Mouse (Mus musculus) stomach, embryonic 14.5 days (tissue): ENCODE measurements around the gene Gpc3. TPM values are rescaled to one million over a fixed set of nuclear protein-coding genes. Genes with fewer than 3 reads are reported as not detected.

Experiments
- ATAC-seq: fragments of 200-750 bp; cut with Nextera tagmentation; 2 replicates; pipeline ENCODE4 v1.8.0; 2017; ENCODE audit warnings: low read depth, moderate TSS enrichment; ENCODE audit not compliant: insufficient number of reproducible peaks, insufficient read depth, low FRiP score
- H3K27ac ChIP-seq: fragments of 300-500 bp; sonication (generic); 2 replicates; pipeline ENCODE4 v1.5.1; 2014; ENCODE audit warnings: mild to moderate bottlenecking, low read length, moderate library complexity, mixed read lengths
- H3K27me3 ChIP-seq: fragments of 300-500 bp; sonication (generic); 2 replicates; pipeline ENCODE4 v1.6.1; 2014; ENCODE audit warnings: low read length, control low read depth, mixed read lengths; ENCODE audit not compliant: control insufficient read depth, insufficient read depth
- H3K36me3 ChIP-seq: fragments of 300-500 bp; sonication (generic); 2 replicates; pipeline ENCODE4 v1.6.1; 2014; ENCODE audit warnings: mild to moderate bottlenecking, control low read depth, low read length, moderate library complexity, mixed read lengths; ENCODE audit not compliant: control insufficient read depth, insufficient read depth
- H3K4me1 ChIP-seq: fragments of 300-500 bp; sonication (generic); 2 replicates; pipeline ENCODE4 v1.6.1; 2014; ENCODE audit warnings: low read length, control low read depth, mixed read lengths; ENCODE audit not compliant: control insufficient read depth, insufficient read depth
- H3K4me2 ChIP-seq: fragments of 300-500 bp; sonication (generic); replicated peaks from 2 replicates; pipeline ENCODE4 v1.6.1; 2014; ENCODE audit warnings: low read depth, low read length, control low read depth
- H3K4me3 ChIP-seq: fragments of 300-500 bp; sonication (generic); 2 replicates; pipeline ENCODE4 v1.5.1; 2014; ENCODE audit warnings: low read depth, low read length, control low read depth
- H3K9ac ChIP-seq: fragments of 300-500 bp; sonication (generic); replicated peaks from 2 replicates; pipeline ENCODE4 v1.6.1; 2014; ENCODE audit warnings: low read depth, mild to moderate bottlenecking, control low read depth, low read length, moderate library complexity, mixed read lengths
- H3K9me3 ChIP-seq: fragments of 300-500 bp; sonication (generic); 2 replicates; pipeline ENCODE4 v1.6.1; 2016; ENCODE audit warnings: low read depth, low read length, control low read depth; ENCODE audit not compliant: control insufficient read depth
- WGBS: fragments of 180-500 bp; shearing (Covaris S2); extraction: QIAGEN DNeasy Blood & Tissue Kit; methylation state at CpG from one replicate; pipeline ENCODE4 v1.1.7; 2014; 5-methylcytosine and 5-hydroxymethylcytosine counted together
- polyA plus RNA-seq: library from polyadenylated mRNA; unstranded; fragments of >200 nt; fragmentation: Nextera tagmentation; extraction: Ambion mirVana; gene quantifications from 2 replicates; pipeline ENCODE4 v1.2.1, GENCODE M21; 2014

The Gpc3 gene
- polyA plus RNA-seq, result 750 and 808 TPM in 2 replicates

DNA sequence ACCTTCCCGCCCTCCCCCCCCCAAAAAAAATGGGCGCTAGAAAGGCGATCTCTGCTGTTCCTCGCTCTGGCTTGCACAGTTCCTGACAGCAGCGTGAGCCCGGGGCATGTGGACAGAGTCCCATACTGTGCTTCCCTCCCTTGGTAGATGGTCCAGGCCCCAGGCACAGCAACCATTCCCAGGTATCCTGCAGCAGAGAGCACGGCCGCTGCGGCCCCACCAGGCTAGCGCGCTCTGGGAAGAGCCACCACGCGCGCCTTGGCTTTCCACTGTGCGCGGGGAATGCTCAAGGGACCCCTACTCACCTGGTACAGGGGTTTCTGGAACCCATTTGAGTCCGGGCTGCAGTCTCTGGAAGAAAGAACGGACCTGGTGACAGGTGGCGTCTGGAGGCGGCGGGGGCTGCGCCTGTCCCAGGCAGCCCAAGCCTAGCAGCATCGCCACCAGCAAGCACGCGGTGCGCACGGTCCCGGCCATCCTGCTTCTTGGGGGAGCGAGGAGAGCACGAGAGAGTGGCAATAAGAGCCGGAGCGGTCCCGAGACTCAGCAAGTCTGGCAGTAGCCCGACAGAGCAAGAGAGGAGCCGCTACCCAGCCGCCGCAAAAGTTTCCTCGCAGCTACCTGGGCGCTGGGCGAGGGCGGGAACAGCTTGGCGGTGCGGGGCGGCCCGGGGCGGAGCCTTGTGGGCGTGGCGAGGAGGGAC is at the start of gene Gpc3:
Gene Gpc3 (minus strand): TSS at position 623 of the 703 bp plus-strand sequence.
- no peaks in the 10 kb centered on the region for H3K27me3 ChIP-seq
- peak; percentile 93 for ATAC-seq
- peak within 1 kb of the TSS; percentile 47 for H3K4me2 ChIP-seq
- peak within 1 kb of the TSS; percentile 57 for H3K9ac ChIP-seq
- H3K27ac ChIP-seq, result peak within 1 kb of the TSS; percentile 85
- H3K4me3 ChIP-seq, result peak within 1 kb of the TSS; percentile 56
- H3K9me3 ChIP-seq, result no peaks in the 10 kb centered on the region
- 24% methylated on average over 47 of the region's 48 CpGs for WGBS
- 0 out of 2 replicates have a peak, but pooled peaks cover 2% of the 10 kb centered on the region for H3K4me1 ChIP-seq
- H3K36me3 ChIP-seq, result no peaks in the 10 kb centered on the region

DNA sequence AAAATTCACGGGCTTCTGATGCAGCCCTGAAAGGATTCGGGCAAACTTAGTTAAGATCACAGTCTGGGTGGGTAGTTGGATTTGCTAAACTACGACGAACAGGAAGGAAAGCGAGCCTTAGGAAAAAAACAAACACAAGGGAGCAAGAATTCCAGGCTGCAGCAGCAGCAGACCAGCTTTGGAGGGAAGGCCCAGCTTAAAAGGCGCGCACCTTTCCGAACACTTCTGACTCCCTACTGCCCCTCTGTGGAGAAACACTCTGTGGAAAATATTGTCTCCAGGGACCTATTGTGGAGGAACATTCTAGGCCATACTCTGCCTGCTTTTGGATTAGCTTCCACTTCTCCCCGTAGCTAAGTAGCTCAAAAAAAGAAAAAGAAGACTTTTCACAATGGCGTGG is 38.2 kb upstream of the Gpc3 start:
- ATAC-seq, result no peak; the same call in 1 of the 2 replicates
- no peaks in the 10 kb centered on the region for H3K9me3 ChIP-seq

GRCm38 (mm10) chrX:52651472-52651948 is 37.8 kb upstream of the Gpc3 start:
- 27% methylated on average over 9 of the region's 9 CpGs for WGBS
- Histone ChIP-seq H3K27me3 (no peaks in the 10 kb centered on the region), H3K9ac (no peak overlapping the region), H3K36me3 (no peaks in the 10 kb centered on the region), H3K4me2 (peak overlapping the region; percentile 18; the same call in 1 of the 2 replicates), H3K9me3 (no peaks in the 10 kb centered on the region), H3K27ac (peak overlapping the region; percentile 82; the same call in 1 of the 2 replicates), H3K4me1 (peaks cover 2% of the 10 kb centered on the region; the same call in 1 of the 2 replicates), H3K4me3 (no peak overlapping the region)
- ATAC-seq, result peak; percentile 58; the same call in 1 of the 2 replicates

More for the DNA sequence above, 38.2 kb upstream of the Gpc3 start:
- no peak overlapping the region for H3K9ac ChIP-seq
- H3K36me3 ChIP-seq, result no peaks in the 10 kb centered on the region
- H3K4me3 ChIP-seq, result no peak overlapping the region
- H3K4me2 ChIP-seq, result peak overlapping the region; percentile 18; the same call in 1 of the 2 replicates
- H3K4me1 ChIP-seq, result peaks cover 2% of the 10 kb centered on the region; the same call in 1 of the 2 replicates
- H3K27me3 ChIP-seq, result no peaks in the 10 kb centered on the region
- WGBS, result 23% methylated on average over 10 of the region's 10 CpGs
- H3K27ac ChIP-seq, result peak overlapping the region; percentile 82; the same call in 1 of the 2 replicates

GRCm38 (mm10) chrX:52648910-52649785 is 35.4 kb upstream of the Gpc3 start:
- no peaks in the 10 kb centered on the region for H3K9me3 ChIP-seq
- peak overlapping the region; percentile 20 for H3K4me2 ChIP-seq
- no peaks in the 10 kb centered on the region for H3K27me3 ChIP-seq
- peaks cover 2% of the 10 kb centered on the region; the same call in 1 of the 2 replicates for H3K4me1 ChIP-seq
- no peak overlapping the region for H3K4me3 ChIP-seq
- no peaks in the 10 kb centered on the region for H3K36me3 ChIP-seq
- WGBS, result 32% methylated on average over 19 of the region's 19 CpGs
- no peak overlapping the region for H3K9ac ChIP-seq
- peak overlapping the region; percentile 66; the same call in 1 of the 2 replicates for H3K27ac ChIP-seq
- ATAC-seq, result peak; percentile 23; the same call in 1 of the 2 replicates

- ATAC-seq, result no peak
- H3K36me3 ChIP-seq, result no peaks in the 10 kb centered on the region
- no peak overlapping the region for H3K9ac ChIP-seq
- no peak overlapping the region for H3K4me2 ChIP-seq
- peaks cover 2% of the 10 kb centered on the region; the same call in 1 of the 2 replicates for H3K4me1 ChIP-seq
- 60% methylated on average over 7 of the region's 7 CpGs for WGBS
- H3K27me3 ChIP-seq, result no peaks in the 10 kb centered on the region
- no peak overlapping the region for H3K4me3 ChIP-seq
- no peaks in the 10 kb centered on the region for H3K9me3 ChIP-seq
- no peak overlapping the region for H3K27ac ChIP-seq
Measured at GRCm38 (mm10) chrX:52644393-52644792, 30.6 kb upstream of the Gpc3 start.

DNA sequence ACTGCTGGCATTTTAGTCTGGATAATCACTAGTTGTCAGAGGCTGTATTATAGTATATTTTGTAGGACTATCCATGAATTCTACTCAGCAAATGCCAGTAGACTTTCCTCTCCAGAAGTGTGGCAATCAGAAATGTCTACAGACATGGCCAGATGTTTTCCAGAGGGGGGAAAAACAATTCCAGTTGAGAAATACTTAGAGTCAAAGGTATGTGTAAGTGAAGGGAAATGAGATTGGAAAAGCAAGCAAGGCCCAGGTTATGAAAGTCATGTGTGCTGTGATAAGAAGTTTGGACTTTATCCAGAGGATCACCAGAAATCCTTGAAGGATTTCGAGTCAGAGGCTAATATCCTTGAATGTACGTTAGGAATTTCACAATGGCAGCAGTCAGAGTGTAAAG is 29.6 kb upstream of the Gpc3 start:
- H3K27ac ChIP-seq, result no peak overlapping the region
- H3K27me3 ChIP-seq, result no peaks in the 10 kb centered on the region
- no peak overlapping the region for H3K9ac ChIP-seq
- no peaks in the 10 kb centered on the region for H3K36me3 ChIP-seq
- ATAC-seq, result no peak
- no peak overlapping the region for H3K4me2 ChIP-seq
- 51% methylated on average over 2 of the region's 2 CpGs for WGBS
- no peaks in the 10 kb centered on the region for H3K9me3 ChIP-seq
- H3K4me3 ChIP-seq, result no peak overlapping the region
- H3K4me1 ChIP-seq, result no peaks in the 10 kb centered on the region; the same call in 1 of the 2 replicates

GRCm38 (mm10) chrX:52642126-52642525 is 28.4 kb upstream of the Gpc3 start:
- H3K9me3 ChIP-seq, result no peaks in the 10 kb centered on the region
- whole genome bisulfite sequencing, result 84% methylated on average over 2 of the region's 2 CpGs
- ATAC-seq, result no peak

DNA sequence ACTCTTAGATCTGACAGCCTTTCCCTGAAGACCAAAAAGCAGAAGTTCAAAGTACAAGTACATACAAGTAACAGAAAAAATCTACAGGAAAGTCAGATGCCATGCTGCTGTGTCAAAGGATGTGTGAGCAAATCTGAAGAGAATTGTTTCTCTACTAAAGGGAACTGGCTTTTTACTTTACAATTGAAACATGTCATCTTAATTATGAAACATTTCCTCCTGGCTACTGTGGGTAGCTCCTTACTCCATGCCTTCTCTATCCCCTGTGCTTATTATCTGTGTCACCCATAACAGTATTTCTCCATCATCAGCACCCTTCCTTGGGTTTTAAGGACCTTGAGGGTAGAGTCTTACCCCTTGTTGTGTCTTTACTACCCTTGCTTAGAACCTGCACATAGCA is 23.7 kb upstream of the Gpc3 start:
- Histone ChIP-seq H3K36me3 (no peaks in the 10 kb centered on the region), H3K4me2 (no peak overlapping the region), H3K4me1 (no peaks in the 10 kb centered on the region), H3K27me3 (no peaks in the 10 kb centered on the region), H3K9ac (no peak overlapping the region), H3K9me3 (no peaks in the 10 kb centered on the region), H3K27ac (no peak overlapping the region), H3K4me3 (no peak overlapping the region)
- ATAC-seq, result no peak

More at GRCm38 (mm10) chrX:52642126-52642525, 28.4 kb upstream of the Gpc3 start:
- Histone ChIP-seq H3K4me1 (no peaks in the 10 kb centered on the region), H3K4me2 (no peak overlapping the region), H3K36me3 (no peaks in the 10 kb centered on the region), H3K4me3 (no peak overlapping the region), H3K27me3 (no peaks in the 10 kb centered on the region), H3K27ac (no peak overlapping the region), H3K9ac (no peak overlapping the region)
